Mouse (Mus musculus) spleen, adult 2 months (tissue): ENCODE results near the gene Megf6. TPM values are rescaled to one million over a fixed set of nuclear protein-coding genes. Genes with fewer than 3 reads are reported as not detected.

Experiments
- DNase-seq, 2 experiments: peaks; one replicate each; pipeline versions ENCODE4 v3.0.0 to v3.0.0-alpha.2; 2012 to 2021; ENCODE audit warnings: low spot score in 2 of 2, low read depth in 1 of 2
- H3K27ac ChIP-seq: fragments of 200-500 bp; 2 replicates; pipeline ENCODE4 v1.5.1; 2012; ENCODE audit warnings: low read length, inconsistent platforms; ENCODE audit not compliant: insufficient read depth
- H3K27me3 ChIP-seq: fragments of 200-500 bp; 2 replicates; pipeline ENCODE4 v1.6.1; 2012; ENCODE audit warnings: mild to moderate bottlenecking, moderate library complexity, low read length, inconsistent platforms; ENCODE audit not compliant: control insufficient read depth, insufficient read depth
- H3K36me3 ChIP-seq: fragments of 200-500 bp; 2 replicates; pipeline ENCODE4 v1.6.1; 2012; ENCODE audit warnings: mild to moderate bottlenecking, low read length, inconsistent platforms; ENCODE audit not compliant: control insufficient read depth, insufficient read depth
- H3K4me1 ChIP-seq: fragments of 200-500 bp; 2 replicates; pipeline ENCODE4 v1.6.1; 2011; ENCODE audit warnings: inconsistent platforms; ENCODE audit not compliant: control insufficient read depth, insufficient read depth, insufficient read length
- H3K4me3 ChIP-seq: fragments of 200-500 bp; 2 replicates; pipeline ENCODE4 v1.5.1; 2011; ENCODE audit warnings: mild to moderate bottlenecking, inconsistent platforms; ENCODE audit not compliant: insufficient read depth, insufficient read length; ENCODE audit errors: extremely low read depth
- CTCF ChIP-seq: fragments of 200-500 bp; IDR thresholded peaks from 2 replicates; pipeline ENCODE4 v1.5.1; 2011; ENCODE audit warnings: mild to moderate bottlenecking, inconsistent platforms; ENCODE audit not compliant: insufficient read depth, insufficient read length, insufficient replicate concordance; ENCODE audit errors: extremely low read depth
- POLR2A ChIP-seq: fragments of 200-500 bp; IDR thresholded peaks from 2 replicates; pipeline ENCODE4 v1.6.1; 2011; ENCODE audit warnings: low read depth, low read length, inconsistent platforms
- WGBS: fragments of 180-500 bp; shearing (Covaris S2); methylation state at CpG from one replicate; pipeline ENCODE4 v1.1.7; 2018; 5-methylcytosine and 5-hydroxymethylcytosine counted together
- polyA plus RNA-seq: library from polyadenylated mRNA; depleted of rRNA; stranded (reverse); fragments of >200 nt; gene quantifications from 2 replicates; pipeline ENCODE4 v1.2.3, GENCODE M21; 2012

Gene Megf6
- polyA plus RNA-seq, 1 experiment: 7.4 TPM

DNA sequence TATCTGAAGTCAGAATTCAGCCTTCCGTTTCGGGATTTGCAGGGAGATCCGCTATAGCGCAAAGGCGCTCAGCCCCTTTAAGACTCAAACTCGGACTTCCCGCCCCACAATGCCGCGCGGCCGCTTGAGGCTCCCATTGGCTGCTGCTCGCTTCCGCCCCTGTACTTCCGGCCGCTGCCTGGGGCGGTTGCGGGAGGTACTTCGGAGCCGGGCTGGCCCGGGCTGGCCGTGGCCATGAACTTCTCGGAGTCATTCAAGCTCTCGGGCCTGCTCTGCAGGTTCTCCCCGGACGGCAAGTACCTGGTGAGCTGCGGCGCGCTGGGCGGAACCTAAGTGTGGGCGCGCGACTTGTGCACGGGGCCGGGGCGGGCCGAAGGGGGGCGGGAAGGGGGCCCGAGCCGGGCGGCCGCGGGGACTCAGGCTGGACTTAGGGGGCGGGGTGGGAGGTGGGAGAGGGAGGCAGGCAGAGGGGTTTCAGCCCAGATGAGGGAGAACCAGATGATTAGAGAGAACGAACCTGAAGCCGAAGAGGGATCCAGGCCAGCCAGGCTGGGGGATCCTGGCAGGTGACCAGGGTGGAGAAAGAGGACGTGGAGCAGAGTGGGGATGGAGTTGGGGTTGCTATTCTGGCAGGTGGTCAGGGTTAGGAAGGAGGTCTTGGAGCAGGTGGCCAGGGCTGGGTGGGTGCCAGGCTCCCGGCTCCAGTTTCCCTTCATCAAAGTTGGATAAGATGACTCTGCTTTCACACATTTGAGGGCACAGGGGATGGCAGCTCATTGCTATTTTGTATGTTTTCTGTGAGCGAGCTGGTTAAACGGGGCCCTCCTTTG, 28.1 kb upstream of the Megf6 start, which contains the start of gene Wrap73:
Wrap73 (plus strand) TSS at position 162 of the 830 bp plus-strand sequence.
- Histone ChIP-seq H3K4me1 (peaks cover 11% of the 10 kb centered on the region), H3K27me3 (peaks cover 28% of the 10 kb centered on the region), H3K36me3 (peaks cover 2% of the 10 kb centered on the region; the same call in 1 of the 2 replicates), H3K27ac (no peak within 1 kb of the TSS; the same call in 1 of the 2 replicates), H3K4me3 (peak within 1 kb of the TSS; percentile 97)
- WGBS: 2% methylated on average over 44 of the region's 49 CpGs
- TF ChIP-seq CTCF (no peak), POLR2A (peak; percentile 58)
- DNase-seq: peak; percentile 63 to 86

DNA sequence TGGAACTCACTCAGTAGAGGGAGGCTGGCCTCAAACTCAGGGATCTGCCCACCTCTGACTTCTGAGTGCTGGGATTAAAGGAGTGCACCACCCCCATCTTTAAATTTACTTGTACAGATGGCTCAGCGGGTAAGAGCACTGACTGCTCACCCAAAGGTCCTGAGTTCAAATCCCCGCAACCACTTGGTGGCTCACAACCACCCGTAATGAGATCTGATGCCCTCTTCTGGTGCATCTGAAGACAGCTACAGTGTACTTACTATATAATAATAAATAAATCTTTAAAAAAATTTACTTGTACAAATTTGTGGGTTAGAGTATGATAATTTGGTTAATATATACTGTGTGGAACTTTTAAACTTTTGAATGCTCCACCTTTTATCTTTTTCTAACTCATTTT, 25.8 kb upstream of the Megf6 start:
- TF ChIP-seq POLR2A: no peak
- no peak for TF ChIP-seq CTCF
- no peak for DNase-seq
- H3K27ac ChIP-seq: no peak overlapping the region
- peaks cover 19% of the 10 kb centered on the region for H3K27me3 ChIP-seq
- H3K36me3 ChIP-seq: peaks cover 7% of the 10 kb centered on the region
- no peak overlapping the region for H3K4me3 ChIP-seq
- peaks cover 8% of the 10 kb centered on the region for H3K4me1 ChIP-seq
- 91% methylated on average over 3 of the region's 3 CpGs for WGBS

DNA sequence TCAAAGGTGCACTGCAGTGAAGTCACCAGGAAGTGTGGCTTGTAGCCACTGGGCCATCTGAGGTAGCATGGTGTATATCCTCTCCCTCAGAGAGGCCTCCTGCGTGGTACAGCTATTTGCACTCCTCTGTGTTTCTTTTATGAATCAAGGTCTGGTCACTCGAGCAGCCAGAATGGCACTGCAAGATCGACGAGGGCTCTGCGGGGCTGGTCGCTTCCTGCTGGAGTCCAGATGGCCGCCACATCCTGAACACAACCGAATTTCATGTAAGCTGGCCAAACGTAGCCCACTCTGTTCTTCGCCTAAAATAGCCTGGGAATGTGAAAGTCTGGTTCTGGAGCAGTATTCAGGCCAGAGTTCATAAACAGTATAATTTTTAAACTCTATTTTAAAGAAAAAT, 24.2 kb upstream of the Megf6 start:
- no peak overlapping the region for H3K4me3 ChIP-seq
- peaks cover 7% of the 10 kb centered on the region for H3K36me3 ChIP-seq
- H3K27ac ChIP-seq: no peak overlapping the region
- no peak for DNase-seq
- H3K27me3 ChIP-seq: peaks cover 4% of the 10 kb centered on the region; the same call in 1 of the 2 replicates
- WGBS: 74% methylated on average over 10 of the region's 10 CpGs
- TF ChIP-seq POLR2A: no peak
- TF ChIP-seq CTCF: no peak
- no peaks in the 10 kb centered on the region; the same call in 1 of the 2 replicates for H3K4me1 ChIP-seq

DNA sequence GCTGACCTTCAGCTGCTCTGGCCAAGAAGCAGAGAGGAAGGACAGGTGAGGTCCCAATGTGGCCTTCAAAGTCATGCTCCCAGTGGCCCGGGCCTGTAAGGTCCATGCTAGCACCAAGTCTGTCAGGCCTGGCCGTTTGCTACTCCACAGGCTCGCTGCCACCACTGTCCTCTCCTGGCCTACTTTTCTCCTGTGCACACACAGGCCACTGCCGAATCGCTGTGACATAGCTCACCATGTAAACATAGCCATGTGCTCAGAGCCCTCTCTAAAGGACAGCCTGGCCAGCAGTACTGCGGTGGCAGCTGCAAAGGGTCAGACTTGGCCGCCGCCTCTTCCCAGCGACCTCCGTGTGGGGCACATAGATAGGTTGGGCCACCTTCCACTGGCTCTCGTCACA, 16.4 kb upstream of the Megf6 start:
- TF ChIP-seq CTCF: no peak
- no peak for TF ChIP-seq POLR2A
- no peak for DNase-seq
- Histone ChIP-seq H3K4me3 (no peak overlapping the region), H3K36me3 (peaks cover 29% of the 10 kb centered on the region), H3K4me1 (peaks cover 4% of the 10 kb centered on the region; the same call in 1 of the 2 replicates), H3K27me3 (no peaks in the 10 kb centered on the region), H3K27ac (no peak overlapping the region)
- 90% methylated on average over 11 of the region's 11 CpGs for WGBS

DNA sequence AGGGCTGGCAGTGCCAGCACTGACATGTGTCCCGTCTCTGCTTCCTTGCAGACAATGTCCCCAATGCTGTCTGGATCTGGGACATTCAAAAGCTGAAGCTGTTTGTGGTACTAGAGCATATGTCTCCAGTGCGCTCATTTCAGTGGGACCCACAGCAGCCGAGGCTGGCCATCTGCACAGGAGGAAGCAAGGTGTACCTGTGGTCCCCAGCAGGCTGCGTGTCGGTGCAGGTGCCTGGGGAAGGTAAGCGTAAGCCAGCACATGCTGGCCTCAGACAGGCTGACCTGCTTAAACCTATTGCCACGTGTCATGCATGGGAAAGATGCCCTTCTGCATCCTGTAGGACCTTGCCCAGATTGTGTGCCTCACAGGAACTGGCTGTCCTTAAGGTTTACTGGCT, 14.5 kb upstream of the Megf6 start:
- TF ChIP-seq POLR2A: no peak
- TF ChIP-seq CTCF: no peak
- Histone ChIP-seq H3K4me1 (peaks cover 7% of the 10 kb centered on the region; the same call in 1 of the 2 replicates), H3K27me3 (no peaks in the 10 kb centered on the region), H3K4me3 (no peak overlapping the region), H3K27ac (no peak overlapping the region), H3K36me3 (peaks cover 29% of the 10 kb centered on the region)
- DNase-seq: no peak
- 47% methylated on average over 7 of the region's 7 CpGs for WGBS

DNA sequence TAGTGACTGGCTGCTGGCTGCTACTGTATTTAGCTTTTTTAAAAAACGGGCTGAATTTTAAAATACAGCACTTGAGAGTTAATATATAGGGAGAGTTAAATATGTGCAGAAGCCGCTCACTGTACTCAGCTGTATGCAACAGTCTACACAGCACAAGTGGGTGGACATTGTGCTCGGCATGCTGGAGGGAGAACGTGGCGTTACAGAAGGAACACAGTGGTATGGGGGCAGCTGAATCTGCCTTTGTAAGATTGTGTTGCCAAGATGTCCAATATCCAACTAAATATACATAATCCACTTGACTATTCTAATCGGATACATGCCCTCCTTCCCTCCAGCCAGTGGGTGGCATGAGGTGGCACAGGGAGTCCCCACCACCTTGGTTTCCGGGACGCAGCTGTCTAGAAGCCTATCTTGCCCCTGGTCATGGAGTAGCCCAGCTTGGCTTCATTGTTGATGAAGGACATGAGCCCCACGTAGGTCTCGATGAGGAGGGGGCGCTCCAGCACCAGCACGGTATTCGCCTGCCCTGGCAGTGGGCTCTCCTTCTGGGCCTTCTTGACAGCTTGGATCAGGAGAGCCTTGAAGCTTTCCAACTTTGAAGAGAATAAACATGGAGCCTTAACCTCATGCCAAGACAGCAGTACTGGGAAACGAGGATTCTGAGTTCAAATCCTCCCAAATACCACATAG, 12.4 kb upstream of the Megf6 start:
- Histone ChIP-seq H3K27me3 (no peaks in the 10 kb centered on the region), H3K27ac (no peak overlapping the region), H3K4me1 (peaks cover 13% of the 10 kb centered on the region; the same call in 1 of the 2 replicates), H3K36me3 (peaks cover 18% of the 10 kb centered on the region), H3K4me3 (no peak overlapping the region)
- no peak for TF ChIP-seq POLR2A
- TF ChIP-seq CTCF: no peak
- no peak for DNase-seq
- 97% methylated on average over 14 of the region's 14 CpGs for WGBS
